Mouse (Mus musculus): ENCODE data around the gene Slc25a17.

- no peak for TF ChIP-seq POLR2A (IDR thresholded peaks at IDR 0.05; ENCODE audit: borderline replicate concordance, control insufficient read depth, low read depth, low read length)
- TF ChIP-seq CTCF (IDR thresholded peaks at IDR 0.05; ENCODE audit: control insufficient read depth, insufficient read depth, low read length) = no peak; the same call in 1 of the 2 replicates
Measured at GRCm38 (mm10) chr15:81301193-81302070, 59.2 kb downstream of the Slc25a17 start.
